Mouse (Mus musculus) 416B (cell line): ENCODE measurements around the gene Tcf7.
A peak's percentile ranks its signal among the peaks of the same experiment; 100 is the strongest.

Source experiments
- DNase-seq: peaks from one replicate; pipeline ENCODE4 v3.0.0; 2011; ENCODE audit warnings: low read depth

Gene Tcf7

DNA sequence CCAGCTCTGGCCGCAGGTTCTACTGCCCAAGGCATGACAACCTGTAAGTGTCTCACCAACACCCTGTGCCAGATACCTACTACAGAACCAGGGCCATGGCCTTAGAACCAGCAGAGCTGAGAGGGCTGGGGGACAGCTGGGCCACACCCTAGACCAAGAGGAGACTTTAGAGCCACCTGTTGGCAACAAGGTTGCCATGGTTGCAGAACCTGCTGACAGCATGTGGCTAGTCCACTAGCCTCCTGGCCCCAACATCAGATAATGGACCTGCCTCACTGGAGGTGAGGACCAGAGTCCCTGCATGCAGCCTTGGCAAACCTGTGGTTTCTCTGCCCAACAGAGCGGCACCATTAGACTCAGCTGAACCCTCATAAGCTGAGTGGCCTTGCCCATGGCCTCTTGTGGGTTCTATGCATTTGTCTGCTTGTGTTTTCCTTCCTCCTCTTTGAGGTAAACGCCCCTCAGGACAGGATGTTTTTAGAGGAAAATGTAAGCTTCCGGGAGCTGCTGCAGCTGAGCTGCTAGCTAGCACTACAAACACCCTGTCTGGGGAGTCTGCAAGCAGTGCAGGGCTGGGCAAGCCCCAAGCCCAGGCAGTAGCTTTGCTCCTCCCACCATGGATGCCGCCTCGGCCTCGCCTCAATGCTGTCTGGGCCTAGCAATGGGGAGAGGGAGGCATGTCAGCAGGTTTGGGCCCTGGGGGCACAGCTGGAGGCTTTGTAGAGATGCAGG is 14.5 kb downstream of the Tcf7 start:
- peak; percentile 28 for DNase-seq

DNA sequence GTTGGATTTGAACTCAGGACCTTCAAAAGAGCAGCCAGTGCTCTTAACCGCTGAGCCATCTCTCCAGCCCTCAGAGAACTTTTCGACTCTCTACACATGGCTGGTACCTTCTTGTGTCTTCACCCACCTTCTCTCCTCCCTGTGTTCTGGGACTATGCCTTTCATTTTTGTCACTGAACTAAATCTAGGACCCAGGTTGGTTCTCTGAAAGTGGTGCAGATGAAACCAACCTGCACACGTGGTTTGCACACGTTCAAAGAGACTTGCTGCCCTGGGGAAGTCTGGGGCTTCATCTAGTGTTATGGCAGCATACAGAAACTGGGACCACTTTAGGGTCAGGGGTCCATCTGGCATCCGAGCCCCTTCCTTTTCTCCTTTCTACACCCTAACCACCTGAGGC is 15.5 kb downstream of the Tcf7 start:
- DNase-seq, result no peak

DNA sequence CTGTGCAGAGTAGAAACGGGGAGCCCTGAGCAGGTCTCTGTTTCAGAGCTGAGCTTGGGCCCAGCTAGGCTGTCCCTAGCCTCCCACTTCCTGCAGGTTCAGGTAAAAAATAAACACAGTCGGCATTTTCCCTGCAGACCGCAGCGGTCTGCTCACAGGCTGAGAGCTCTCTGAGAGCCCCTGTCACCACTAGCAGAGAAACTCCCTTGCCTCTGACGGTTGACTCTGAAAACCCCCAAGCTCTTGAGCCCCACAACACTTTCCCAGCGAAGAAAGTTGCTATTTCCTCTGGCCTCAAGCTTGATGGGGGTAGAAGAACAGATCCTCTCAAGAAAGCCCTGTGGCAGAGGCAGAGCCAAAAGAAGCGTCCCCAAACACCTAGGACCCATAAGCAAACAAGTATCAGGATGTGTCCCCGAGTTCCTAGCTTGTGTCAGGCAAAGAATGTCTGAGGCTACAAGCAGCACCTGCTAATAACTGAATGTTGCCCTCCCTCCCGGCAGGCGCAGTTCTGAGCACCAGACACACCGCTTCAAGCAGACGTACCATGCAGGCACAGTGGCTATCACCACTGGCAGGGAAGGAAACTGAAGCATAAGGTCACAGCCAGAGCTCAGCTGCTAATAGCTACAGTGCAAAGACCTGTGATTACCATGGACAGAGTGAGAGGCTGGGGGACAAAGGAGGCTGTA is 17.1 kb downstream of the Tcf7 start:
- no peak for DNase-seq

DNA sequence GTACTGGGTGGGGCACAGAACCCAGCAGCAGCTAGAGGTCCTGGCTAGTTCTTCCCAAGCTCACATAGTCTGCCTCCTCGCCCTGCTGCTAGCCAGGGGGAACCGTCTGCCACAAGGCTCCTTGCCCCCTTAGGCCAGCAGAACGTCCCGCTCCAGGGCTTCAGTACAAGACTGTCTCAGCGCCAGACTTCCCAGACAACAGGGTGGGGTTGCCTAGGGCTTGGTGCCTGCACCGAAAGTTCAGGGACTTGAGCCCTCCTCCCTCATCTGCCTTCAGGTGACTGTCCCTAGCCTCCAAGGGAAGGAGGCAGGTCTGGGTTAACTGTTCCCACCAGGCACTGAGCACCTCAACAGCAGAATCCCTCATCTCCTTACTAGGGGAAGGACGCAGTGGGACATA is 17.9 kb downstream of the Tcf7 start:
- DNase-seq, result no peak

DNA sequence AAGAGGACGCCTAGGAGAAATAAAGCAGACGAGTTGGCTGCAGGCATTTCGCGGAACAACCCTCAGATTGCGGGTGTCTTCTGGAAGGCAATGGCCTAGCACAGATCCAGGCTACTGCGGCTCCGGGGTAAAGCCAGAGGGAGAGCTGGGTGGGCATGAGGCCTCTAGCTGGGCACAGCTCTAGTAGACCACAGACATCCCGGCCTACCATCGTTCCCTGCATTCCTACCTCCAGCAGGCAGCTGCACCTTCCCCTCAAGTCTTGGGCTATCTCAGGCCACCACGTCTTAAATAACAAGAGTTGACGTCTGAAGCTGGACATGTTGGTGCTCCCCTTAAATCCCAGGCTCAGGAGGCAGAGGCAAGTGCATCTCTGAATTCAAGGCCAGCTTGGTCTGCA is 20.5 kb downstream of the Tcf7 start:
- DNase-seq, result no peak

DNA sequence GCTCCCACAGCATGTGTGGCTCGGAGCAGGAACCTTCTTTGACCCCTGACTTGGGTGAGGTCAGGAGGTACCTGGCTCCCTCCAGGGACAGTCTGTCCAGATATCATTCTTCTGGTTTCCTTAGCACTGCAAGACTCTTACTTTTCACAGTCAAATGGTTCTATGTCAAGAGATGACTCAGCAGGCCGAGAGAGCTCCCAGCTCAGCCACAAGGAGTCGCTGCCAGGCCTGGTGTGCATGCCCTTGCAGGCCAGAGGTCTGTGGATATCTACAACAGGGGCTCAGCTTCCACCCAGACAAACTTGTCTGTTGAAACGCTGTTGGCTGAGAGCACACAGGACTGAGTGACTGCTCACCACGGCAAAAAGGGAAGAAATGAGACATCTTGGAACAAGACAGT is 20.9 kb downstream of the Tcf7 start:
- peak; percentile 85 for DNase-seq

DNA sequence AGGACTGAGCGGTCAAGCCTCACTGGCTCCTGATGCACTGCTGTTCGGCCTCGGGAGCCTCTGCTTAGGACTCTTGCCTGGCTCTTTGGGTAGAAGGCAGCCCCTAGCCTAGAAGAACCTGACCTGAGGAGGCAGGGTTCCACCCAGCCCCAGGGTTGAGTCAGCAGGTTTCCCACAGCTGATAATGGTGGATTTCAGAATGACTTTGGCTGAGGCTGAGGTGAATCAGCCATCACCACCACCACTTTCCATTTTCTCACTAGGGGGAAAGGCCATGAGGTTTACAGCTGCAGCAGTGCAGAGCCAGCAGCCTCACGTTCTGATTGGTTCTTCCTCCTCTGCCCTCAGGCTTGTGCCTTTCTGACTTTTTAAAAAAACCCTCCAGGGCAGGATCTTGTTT is 21.9 kb downstream of the Tcf7 start:
- DNase-seq, result peak; percentile 59

DNA sequence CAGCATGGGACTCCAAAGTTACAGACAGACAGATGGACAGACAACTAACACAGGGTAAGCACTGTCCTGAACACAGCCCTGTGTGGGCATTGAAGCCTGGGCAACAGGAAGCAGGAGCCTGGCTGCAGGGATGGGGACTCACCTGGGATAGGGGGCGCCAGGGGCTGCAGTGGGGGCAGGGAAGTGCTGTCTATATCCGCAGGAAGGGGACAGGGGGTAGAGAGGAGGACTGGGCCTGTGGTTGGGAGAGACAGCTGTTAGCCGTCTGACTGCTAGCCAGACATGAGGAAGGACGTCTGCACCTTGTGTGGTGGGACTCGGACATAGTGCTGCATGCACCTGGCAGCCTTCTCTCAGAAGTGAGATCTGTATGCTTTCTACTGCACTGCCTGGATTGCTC is 24.1 kb downstream of the Tcf7 start:
- DNase-seq, result no peak

DNA sequence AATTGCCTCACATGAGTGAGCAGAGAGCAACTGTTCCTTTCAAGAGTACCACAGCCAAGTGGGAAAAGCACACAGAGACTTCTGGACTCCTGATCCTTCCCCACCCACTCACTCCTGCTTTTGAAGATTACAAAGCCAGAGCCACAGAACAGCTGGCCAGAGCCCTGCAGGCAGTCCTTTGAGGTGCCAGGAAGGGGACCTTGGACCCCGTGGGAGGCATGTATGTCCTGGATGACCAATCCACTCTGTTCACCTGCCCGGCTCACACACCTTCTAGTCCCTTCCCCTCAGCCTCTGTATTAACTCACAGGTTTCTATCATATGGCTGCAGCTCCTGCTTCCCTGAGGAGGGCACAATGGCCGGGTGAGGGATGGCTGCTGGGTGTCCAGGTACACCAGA is 25.4 kb downstream of the Tcf7 start:
- no peak for DNase-seq

DNA sequence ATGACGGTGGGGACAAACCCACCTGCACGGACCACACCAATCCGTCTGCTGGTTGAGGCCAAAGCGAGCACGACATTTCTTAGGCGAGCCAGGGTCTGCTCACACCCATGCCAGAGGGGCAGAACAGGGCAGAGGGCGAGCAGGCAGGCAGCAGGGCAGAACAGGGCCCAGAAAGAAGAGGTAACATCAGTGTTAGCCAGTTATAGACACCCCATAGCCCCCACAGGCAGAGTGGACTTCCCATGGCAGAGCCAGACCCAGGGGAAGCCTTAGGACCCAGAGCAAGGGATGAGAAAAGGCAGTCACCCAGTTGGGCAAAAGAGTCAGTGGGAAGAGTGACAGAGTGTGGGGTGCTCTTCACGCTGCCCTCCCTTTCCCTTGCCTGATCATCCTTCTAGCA is 27.7 kb downstream of the Tcf7 start:
- no peak for DNase-seq

DNA sequence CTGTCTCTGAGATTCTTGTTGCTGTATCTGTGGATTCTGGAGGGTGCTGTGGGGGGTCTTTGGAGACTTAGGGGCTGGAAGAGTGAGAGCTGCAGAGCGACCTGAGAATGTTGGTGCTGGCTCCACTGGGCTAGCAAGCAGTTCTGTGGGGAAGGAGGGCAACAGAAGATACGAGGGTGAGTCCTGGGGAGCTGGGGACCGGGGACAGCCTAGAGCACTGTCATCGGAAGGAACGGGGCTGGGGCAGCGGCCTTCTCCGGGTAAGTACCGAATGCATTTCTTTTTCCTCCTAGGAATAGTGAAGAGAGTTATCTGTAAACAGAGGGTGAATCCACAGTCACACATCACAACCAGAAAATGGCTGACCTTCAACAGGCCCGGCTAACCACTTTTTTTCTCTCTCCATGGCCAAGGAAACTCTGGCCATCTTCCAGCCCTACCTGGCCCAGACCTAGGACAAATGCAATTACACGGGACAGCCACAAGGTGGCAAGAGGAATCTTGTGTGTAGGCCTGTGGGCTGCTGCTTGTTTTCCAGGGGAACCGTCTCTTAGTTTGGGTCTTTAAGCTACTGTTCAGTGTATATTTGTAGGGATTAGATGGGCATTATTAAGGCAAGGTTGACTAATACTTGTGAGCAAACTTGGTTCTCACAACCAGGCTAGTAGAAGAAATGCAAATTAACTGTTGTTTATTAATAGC is 29.0 kb downstream of the Tcf7 start:
- DNase-seq, result peak; percentile 67

DNA sequence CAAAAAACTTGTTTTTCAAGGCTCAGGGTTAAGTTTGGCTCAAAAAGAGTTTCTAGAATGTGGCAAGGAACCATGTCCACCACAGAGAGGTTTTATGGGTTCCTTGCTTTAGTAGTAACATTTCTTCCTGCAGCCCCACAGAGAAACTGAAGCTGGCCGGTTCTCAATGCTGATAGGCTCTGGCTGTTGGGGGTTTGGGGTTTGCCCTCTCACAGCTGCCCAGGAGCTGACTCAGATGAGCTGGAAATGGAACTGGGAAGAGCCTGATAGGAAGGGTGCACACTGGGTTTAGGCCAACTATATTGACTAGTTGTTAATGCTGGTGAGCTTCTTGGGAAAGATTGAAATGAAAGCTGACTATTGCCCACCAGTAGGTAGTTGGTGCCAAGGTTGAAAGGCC is 30.1 kb downstream of the Tcf7 start:
- DNase-seq, result peak; percentile 28

DNA sequence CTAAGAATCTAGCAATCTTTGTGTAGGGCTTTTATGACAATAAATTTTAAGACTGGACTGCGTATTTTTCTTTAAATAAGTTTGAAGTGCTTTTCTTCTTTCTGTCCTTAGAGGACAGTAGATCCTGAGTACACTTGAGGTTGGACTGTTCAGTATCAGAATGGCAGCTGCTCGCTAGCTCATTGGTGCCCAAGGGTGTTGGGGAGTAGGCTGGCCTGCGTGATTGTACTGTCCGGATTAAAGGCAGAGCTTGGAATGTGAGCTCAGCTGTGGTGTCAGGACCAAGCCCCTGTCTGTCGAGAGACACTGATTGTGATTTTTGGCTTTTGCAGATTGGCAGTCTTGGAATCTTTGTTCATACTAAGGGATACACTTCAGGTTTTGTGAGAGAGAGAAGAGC is 31.0 kb downstream of the Tcf7 start:
- no peak for DNase-seq

DNA sequence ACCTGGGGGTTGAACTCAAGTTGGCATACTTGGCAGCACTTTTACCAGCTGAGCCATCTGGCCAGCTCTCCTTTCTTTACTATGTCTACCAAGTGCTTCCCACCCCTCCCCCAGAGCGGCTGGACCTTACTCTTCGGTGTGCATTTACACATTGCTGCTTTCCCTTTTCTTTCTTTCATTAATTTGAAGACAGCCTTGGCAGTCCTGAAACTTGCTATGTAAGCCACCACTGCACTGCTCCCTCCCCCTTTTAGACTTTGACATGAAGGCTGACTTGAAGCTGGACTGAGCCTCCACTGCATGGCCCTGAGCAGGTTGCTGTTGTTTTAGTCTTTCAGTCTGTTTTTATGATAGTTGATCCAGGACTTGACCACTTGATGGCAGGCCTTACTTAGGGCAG is 33.4 kb downstream of the Tcf7 start:
- DNase-seq, result no peak

DNA sequence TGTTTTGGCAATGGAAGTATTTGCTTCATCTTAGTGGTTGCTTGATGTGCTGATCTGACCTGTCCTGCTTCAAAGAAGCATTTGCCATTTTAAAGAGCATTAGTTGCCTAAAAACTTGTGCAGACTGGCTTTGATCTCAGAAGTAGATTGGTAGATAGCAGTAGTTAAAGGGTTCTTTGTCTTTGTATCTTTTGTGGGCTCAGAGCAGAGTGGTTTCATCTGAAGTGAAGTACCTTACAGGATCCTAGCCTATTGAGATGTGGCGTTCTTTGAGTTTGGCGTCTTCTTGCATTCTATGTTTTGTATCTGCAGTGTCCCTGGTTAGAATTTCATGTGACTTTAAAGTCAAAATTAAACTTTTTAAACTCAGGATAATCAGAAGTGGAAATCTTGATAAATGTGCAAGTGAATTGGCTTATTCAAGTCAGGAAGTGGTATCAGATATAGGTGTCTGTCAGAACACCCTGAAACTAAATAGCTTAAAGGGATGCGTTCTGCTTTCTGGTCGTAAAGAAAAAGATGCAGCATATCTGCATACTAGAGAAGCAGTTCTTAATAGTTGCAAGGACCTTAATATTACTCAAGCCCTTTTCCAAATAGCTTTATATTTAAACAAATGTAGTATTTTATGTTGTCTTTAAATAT is 41.8 kb downstream of the Tcf7 start:
- no peak for DNase-seq

DNA sequence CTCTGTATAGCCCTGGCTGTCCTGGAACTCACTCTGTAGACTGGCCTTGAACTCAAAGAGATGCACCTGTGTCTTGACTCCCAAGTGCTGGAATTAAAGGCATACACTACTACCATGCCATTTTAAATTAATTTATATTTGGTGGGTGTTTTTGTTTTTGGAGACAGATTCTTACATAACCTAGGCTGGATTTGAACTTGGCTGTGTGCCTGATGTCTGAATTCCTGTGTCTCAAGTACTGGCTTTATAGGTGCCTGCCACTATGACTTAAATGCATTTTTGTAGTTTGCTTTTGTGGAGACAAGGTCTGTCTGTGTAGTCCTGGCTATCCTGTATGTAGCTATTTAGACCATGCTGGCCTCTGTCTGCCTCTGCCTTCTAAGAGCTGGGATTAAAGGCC is 48.3 kb downstream of the Tcf7 start:
- no peak for DNase-seq

DNA sequence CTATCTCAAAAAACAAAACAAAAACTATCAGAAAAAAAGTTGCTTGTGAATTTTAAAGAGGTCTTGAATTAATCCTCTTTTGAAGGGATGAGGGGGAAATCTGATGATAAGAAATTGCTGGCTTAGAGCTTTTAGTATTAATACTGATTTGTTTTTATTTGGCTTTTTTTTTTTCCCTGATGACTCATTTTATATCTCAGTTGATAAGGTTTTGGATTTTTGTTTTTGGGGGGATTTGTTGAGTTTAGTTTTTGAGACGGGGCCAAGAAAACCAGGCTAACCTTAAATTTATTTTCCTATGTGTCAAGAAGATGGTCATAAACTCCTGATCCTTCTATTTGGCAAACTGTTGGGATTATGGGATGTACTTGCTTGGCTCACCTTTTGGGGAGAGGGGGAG is 48.9 kb downstream of the Tcf7 start:
- no peak for DNase-seq

DNA sequence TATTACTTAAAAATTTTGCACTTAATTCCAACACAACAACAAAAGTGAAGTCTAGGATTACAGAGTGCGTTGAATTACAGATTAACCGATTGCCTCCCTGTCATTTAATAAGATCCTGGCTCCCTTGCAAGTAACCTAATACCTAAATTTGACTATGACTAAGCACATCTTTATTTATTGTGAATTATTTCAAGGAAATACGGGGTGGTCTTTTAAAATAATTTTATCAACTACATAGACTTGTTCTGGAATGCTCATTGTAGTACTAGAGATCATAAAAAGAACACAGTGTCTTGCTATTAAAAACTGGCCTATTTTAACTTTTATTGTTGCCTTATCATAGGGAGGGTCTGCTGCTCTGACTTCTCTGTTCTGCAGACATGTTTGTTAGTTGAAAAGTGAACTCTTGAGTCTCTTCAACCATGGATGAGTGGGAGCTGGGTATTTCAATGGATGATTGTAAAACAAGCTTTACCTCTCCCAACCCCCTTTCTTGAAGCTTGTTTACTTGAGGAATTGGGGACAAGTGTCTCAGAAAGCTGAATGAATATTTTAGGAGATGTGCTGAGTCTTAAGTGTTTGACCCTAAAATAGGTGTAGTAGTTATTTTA is 49.7 kb downstream of the Tcf7 start:
- DNase-seq, result no peak

DNA sequence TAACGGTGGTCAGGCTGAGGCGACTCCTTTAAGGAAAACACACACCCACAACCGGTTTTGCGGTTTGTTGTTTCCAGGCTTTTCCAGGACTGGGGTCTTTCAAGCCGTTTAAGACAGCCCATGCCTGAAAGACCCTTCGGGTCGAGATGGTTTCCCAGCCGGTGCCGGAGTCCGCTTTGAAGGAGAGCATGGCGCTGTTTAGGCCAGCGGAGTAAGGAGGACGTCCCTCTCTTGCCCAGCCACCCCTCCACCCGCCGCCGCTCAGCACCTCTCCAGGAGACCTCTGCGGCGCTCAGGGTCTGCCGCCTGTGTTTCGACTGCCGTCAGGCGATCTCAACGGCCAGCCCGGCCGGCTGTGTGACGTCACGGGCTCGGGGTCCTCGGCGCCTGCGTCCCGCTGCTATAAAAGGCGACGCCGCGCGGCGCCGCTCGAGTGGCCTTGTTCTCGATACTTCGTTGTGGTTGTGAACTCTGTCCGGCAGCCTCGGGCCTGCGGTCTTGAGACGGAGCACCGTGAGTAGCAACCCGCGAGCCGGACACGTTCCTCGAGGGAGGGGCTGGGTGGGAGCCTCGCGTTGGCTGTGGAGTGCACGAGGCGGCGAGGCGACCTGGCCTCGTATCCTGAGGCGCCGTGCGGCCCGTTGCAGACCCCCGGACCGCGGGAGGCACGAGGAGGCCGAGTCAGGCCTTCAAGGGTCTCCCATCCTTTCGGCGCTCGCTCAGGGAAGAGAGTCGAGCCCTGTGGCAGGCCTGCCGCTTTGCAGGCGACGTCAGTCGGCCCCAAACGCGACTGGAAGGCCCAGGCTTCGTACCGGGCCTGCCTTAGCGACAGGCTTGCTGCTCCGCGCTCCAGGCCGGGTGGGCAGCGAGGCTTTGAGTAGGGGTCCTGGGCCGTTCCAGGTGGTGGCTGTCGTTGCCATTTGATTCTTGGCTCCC is 50.9 kb downstream of the Tcf7 start, which contains the start of gene Skp1a:
Gene Skp1a, plus strand, starts transcription at position 390 of the 936 bp plus-strand sequence.
- DNase-seq, result peak; percentile 96

DNA sequence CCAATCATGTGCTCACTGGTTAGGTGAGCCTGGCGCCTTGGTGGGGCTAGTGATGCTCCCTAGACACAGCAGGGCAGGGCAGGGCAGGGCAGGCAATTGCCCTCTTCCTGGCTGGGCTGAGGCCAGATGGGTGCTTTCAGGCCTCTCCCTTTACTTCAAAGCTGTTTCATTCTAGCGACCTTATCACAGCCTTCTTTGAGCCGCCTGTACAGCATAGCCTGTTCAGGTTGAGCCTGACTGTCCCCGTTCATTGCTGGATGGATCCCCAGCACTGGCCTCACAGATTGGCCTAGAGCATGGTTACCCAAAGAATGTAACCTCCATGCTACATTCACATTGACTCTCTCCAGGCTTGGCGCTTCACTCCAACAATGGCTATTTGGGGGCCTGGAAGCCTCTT is 52.1 kb downstream of the Tcf7 start:
- no peak for DNase-seq
